Mouse (Mus musculus): ENCODE results near the gene Ppih.
"Not testable (repeated sequence)": the region's sequence is repeated elsewhere in the genome, so short reads cannot be mapped to it uniquely, and the experiment has no call there.

The Ppih gene

DNA sequence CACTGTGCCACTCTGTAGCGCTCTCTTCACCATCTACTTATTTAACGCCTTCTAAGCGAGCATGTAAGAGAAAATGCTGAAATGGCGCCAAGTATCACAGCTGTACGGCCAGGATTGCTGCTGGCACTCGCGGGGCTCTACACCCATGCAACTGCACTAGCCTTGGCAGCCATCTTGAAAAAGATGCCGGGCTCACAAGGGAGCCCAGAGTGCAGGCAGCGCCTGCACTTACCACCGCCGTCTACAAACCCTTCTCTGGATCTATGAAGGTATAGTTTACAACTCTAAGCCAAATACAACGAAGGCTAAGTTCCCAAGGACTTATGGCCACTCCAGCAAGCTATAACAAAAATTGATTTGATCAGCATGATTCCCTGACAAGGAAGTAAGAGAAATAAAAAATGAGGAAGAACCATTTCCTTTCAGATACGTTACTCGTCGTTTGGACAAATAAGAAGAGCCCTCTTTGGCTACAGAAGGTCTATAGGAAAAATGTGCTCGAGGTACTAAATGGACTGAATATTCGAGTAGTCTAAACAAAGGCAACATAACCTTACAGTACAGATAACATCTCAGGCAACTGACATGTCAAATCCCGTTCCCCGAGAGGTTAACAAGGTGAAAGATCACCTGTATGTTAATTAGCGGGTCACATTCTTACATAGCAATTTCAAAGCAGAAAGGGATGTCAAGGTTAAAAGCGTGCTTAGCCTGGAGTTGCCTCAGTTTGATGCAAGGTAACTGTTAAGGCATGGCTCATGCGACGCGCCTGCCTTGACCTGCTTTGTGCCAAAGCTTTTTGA is 27.4 kb downstream of the Ppih start:
- in situ Hi-C loops (cut with MboI, MseI), result no loop called here

DNA sequence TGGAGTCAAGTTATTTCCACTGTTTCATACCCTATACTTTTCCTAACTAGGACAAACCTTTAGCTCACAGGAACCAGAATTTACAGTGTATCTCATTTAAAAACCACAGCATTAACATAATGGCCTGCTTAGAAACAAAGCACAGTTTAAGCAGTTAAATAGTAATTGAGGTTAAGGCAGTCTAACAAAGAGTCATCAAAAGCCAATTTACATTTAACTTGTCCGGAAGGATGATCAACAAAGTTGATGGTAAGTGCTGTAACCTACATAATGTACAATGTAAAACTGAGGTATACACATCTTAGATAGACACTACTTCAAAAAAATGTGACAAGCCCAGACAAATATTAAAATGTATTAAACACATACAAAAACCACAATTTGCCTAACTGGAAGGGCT is 28.4 kb downstream of the Ppih start:
- in situ Hi-C loops (cut with MboI, MseI), result no loop called here

DNA sequence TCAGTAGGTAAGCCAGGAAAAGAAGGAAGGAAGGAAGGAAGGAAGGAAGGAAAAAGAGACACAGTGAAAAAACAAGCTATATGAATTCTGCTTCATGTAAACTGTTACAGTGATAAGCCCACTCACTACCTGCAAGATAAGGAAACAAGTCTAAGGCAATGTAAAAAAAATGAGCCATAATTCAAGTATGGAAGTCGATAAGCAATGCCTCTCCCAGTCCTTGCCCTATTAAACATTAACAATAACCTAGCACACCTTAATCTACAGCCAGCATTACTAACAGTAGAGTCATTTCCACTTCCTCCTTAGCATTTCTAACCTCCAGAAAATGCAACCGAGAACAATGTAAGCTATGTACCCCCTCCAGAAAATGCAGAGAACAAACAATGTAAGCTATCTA is 35.0 kb downstream of the Ppih start:
- in situ Hi-C loops (cut with MboI, MseI), result no loop called here

DNA sequence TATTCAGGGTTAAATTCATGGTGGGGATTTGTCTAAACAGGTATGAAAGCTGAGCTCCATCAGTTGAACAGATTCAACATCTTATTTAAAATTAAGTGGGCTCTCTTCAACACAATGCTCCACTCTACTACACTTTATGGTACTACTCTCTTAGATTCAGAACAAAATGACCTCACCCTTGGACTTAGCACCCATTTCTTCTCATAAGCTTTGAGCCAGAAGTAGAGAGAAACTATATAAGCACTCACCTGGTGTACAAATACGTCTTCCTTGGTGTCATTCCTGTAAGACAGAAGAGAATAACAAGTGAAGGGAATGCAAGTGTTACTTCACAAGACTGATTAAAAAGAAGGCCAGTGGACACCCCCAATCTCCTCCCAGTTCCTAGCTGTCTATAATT is 35.5 kb downstream of the Ppih start:
- in situ Hi-C loops (cut with MboI, MseI), result no loop called here

DNA sequence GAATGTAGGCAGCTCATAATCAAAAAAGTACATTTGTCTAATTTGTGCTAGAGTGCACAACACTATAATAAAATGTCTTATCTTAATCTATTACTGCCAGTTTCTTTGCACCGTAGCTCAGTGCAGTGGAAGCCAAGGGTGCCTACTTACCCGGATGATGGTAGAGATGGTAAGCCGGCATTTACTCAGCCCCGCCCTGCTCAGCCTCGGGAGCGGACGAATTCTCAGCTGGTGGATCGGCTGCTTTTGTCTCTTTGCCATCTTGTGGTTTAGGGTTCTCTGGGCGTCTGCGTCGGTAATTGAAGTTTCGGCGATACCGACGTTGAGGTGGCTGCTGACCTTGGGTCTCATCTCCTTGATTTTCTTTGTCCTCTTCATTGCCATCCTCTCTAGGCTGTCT is 41.6 kb downstream of the Ppih start:
- in situ Hi-C loops (cut with MboI, MseI), result not testable (repeated sequence)

DNA sequence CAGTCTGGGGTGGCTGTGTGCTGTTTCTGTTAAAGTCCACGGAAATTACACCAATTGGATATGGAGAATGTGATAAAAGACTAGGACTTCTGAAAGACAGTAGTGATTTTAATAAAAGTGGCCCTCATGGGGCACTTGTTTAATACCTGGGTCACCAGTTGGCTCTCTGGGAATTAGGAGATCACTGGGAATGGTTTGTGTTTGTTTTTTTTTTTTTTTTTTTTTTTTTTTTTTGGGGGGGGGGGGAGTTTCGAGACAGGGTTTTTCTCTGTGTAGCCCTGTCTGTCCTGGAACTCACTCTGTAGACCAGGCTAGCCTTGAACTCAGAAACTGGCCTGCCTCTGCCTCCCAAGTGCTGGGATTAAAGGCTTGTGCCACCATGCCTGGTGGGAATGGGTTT is 44.6 kb downstream of the Ppih start:
- in situ Hi-C loops (cut with MboI, MseI), result no loop called here

DNA sequence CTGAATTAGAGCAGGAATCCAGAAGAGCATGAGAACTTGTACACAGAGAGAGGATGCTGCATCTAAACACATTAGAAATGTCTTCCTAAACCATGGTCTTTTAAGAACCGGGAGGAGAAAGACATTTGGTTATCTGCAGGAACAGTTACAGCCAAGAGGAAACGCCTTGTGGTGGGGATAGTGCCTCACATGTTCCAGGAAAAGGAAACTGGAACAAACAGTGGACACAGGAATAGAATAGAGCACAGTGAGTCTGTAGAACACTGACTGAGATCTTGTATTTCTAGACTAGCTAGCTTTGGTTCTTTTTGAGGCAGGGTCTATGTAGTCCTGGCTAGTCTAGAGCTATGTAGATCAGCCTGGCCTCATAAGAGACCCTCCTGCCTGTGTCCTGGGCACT is 45.1 kb downstream of the Ppih start:
- in situ Hi-C loops (cut with MboI, MseI), result no loop called here

DNA sequence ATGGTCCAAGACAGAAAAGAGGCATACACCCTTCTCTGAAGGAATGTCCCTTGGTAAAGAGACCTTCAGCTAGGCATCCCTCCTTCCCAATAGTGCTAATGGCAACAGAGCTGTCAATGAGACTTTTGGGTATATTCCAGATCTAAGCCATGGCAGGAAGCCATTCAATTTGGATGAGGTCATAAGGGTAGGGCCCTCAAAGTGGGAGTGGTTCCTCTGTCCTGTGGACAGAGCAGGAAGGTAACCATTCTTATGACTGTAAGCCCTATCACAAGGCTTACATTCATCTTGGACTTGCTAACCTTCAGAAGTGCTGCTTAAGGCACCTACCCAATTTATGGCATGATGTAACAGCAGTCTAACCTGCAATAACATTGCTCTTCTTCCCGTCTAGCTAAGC is 45.7 kb downstream of the Ppih start:
- in situ Hi-C loops (cut with MboI, MseI), result no loop called here

DNA sequence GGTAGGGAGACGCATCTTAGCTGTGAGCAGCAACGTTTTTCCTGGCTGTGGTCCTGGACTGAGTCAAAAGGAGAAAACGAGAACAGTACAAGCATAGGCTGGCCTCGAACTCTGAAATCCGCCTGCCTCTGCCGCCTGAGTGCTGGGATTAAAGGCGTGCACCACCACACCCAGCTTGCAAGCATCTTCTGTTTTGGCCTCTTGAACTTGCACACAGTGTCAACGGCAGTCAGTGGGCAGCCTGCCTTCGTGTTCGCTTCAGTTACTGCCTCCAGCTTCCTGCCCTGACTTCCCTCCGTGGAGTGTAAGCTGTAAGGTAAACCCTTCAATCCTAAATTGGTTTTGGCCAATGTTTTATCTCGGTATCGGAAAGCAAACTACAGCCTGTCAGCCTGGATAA is 53.7 kb downstream of the Ppih start:
- in situ Hi-C loops (cut with MboI, MseI), result no loop called here

DNA sequence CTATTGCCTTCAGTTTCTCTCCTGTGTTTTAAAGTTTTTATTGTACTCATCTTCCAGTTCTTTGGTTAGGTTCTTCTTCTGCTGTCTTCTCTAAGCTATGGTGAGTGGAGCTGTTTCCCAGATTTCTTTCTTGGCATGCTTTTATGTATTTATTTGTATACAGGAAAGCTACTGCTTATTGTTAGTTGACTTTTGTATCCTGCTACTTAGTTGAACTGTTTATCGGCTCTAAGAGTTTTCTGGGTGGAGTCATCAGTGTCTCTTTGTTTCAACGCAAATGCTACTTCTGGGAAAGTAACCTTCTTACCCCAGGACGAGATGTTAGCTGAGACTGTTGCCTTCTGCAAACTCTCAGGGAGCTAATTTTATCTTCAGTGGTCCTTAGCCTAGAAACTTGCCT is 56.9 kb downstream of the Ppih start:
- in situ Hi-C loops (cut with MboI, MseI), result no loop called here

DNA sequence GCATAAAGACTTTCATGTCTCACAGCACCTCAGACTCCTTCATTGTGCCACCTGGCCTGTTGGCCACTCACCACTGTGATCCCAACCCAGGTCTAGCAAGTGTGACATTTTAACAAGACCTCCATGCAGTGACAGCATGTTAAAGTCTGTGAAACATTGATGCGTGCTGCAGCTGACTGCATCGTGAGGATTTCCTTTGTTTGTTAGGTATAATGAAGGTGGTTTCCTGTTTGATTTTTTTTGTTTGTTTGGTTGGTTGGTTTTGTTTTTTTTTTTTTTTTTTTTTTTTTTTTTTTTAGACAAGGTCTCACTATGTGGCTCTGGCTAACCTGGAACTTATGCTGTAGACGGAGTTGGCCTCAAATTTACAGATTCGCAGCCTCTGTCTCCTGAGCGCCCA is 57.9 kb downstream of the Ppih start:
- in situ Hi-C loops (cut with MboI, MseI), result no loop called here

DNA sequence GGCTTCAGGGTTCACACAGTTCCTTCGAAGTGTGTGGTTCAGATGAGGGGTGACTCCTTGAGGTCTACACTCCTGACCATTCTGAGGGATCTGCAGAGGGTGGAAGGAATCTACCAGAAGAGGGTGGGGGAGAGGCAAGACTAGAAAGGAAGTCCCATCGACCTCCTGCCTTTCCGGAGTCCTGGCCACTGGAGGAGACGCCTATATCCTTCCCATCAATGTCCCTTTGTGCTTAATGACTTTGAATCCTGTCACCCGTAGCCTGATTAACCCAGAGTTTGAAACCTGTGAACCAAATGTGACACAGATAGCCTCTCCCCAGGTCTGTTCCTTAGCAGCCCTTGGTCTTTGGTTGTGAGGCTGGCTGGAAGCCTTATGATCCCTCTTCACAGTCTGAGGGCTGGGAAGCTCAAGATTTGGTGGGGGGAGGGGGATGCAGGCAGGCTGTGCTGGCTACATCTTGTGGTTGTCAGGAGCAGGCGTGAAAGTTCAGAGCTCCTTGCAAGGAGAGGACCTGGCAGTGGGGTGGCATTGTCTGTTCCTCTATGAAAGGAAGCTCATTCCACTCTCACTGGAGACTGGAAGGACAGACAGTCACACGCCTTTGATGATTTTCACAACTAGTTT is 59.1 kb downstream of the Ppih start:
- in situ Hi-C loops (cut with MboI, MseI), result no loop called here

DNA sequence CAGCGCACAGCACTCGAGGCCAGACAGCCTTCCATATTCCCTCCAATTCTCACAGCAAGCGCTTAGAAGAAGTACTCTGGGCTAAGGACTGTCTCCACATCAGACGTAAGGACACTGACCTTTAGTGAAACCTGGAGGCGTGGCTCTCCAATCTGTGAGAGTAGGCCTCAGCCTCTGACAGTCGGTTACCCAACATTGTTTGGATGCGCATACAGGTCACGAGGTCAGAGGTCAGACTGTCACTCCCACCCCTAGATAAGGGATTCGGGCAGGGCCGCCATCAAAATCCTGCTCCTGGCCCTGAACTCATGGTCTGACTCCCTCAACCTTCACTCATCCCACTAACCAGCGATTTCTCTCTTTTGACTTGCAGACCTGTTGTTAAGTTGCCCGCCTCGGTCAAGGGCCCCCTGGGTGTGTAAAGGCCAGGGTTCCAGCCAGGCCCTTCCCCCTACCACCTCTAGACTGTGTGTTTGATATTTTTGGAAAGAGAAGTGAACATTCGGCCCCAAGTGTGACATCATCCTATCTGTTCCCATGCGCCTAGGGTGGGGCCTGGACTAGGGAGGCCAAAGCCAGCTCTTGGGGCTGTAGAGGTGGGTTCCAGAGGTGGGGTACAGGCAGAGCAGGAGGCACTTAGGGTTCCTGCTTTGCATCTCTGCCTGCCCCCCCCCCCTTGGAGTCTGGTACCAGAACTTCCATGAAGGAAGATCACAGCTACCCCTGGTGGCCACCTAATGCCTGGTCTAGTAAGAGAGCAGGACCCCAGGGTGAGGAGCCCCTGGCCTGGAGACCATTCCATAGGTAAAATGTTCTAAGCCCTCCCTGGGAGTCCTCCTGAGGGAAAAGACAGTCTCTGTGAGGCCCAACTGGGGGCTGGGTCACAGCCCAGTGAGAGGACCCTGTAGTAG is 60.7 kb downstream of the Ppih start:
- in situ Hi-C loops (cut with MboI, MseI), result no loop called here

DNA sequence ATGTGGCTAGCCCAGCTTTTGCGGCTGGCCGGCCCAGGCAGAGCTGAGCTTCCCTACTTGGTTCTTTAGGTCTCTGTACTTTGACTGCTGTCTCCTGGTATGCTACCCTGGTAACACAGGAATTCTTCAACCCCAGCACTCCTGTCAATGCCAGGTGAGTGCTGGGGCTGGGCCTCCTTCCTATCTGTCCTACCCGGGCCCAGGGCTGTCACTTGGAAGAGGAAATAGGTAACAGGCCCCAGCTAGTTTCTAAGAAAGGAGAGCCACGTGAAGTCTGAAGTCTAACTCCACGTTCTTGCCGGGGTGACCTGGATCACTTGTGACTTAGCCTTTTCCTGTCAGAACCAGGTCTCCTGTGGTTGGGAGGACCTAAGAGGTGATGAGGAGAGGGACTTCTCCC is 63.3 kb downstream of the Ppih start:
- in situ Hi-C loops (cut with MboI, MseI), result no loop called here

DNA sequence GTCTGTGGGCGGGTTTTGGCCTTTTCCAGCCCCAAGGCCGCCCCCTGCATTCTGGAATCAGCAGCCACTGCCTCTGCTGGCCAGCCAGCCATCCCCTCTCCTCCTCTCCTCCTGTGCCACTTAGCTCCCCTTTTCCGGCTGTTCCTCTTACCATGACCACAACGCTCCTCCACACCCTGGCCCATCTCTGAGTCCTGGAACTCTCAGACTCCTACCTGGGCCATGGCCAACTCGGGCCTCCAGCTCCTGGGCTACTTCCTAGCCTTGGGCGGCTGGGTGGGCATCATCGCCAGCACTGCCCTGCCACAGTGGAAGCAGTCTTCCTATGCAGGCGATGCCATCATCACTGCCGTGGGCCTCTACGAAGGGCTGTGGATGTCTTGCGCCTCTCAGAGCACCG is 65.0 kb downstream of the Ppih start, which contains the start of gene Cldn19:
Gene Cldn19, plus strand, starts transcription at position 64 of the 400 bp plus-strand sequence.
- in situ Hi-C loops (cut with MboI, MseI), result no loop called here

DNA sequence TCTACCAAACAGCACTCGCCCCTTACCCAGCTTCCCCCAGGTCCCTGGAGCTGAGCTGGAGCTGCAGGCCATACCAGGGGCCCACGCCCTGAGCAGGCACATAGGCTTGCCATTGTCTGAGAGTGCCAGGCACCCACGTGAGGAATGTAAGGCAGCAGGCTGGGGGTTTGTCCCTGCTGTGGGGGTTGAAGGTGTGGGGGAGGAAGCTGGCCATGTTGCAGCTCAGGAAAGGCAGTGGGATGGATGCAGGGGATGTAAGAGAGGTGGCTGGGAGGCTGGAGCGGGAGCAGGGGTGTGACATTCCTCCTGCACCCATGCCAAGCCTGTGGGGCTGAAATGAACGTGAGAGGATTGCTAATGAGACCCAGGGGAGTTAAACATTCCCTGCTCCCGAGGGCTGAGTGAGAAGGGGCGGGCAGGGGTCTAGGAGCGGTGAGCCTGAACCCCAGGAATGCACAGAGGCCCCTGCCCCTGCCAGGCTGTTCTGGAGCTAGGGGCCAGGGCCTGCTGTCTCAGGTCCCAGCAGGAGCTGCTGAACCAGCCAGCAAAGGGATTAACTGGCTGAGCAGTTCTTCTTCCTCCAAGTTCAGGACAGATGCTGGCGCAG is 66.2 kb downstream of the Ppih start:
- in situ Hi-C loops (cut with MboI, MseI), result no loop called here

DNA sequence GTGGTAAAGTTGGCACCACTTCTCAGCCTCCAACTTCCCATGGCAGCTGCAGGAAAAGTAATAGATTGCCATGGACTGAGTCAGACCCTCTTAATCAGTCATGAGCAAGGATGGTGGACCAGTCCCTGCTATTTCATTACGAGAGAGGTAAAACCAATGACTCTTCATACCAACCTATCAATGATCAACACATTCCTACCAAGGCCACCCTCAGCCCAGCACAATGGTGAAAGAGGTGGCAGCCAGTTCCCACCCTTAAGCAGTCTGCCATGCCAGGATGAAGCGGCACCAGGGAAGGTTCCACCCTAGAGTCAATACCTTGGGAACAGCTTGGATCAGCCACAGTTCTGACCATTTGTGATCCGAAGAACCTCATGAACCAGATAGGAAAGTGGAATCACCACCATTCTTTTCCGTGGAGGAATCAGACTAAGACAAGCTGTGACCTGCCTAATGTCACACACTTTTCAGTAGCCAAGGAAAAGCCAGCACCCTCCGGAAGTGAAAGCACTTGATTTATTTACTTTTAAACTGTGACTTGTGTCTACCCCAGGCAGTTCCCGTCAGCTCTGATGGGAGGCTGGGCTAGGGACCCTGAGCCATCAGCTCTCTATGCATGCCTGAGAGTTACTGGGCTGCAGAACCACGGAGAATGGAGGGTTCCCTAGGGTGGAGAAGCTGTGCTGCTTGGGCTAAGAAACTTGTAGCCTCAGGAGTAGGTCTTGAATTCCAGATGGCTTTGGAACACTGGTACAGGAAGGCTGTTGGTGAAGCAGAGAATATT is 68.1 kb downstream of the Ppih start:
- in situ Hi-C loops (cut with MboI, MseI), result no loop called here
